Mouse (Mus musculus) liver, embryonic 13.5 days (tissue): Measurements from ENCODE around the gene Tspo2. TPM values are rescaled to one million over a fixed set of nuclear protein-coding genes. Genes with fewer than 3 reads are reported as not detected.

Experiments used
- ATAC-seq: fragments of 200-750 bp; cut with Nextera tagmentation; 2 replicates; pipeline ENCODE4 v1.8.0; 2017; ENCODE audit warnings: low read depth, mild to moderate bottlenecking, moderate number of reproducible peaks, moderate library complexity
- DNase-seq: peaks from one replicate; pipeline ENCODE4 v3.0.0; 2022
- H3K27ac ChIP-seq: fragments of 300-500 bp; sonication (generic); 2 replicates; pipeline ENCODE4 v1.5.1; 2015; ENCODE audit warnings: moderate library complexity, mild to moderate bottlenecking, inconsistent platforms
- H3K27me3 ChIP-seq: fragments of 300-500 bp; sonication (generic); 2 replicates; pipeline ENCODE4 v1.6.1; 2015; ENCODE audit warnings: mild to moderate bottlenecking, inconsistent platforms
- H3K36me3 ChIP-seq: fragments of 300-500 bp; sonication (generic); 2 replicates; pipeline ENCODE4 v1.6.1; 2015; ENCODE audit warnings: mild to moderate bottlenecking, inconsistent platforms
- H3K4me1 ChIP-seq: fragments of 300-500 bp; sonication (generic); replicated peaks from 2 replicates; pipeline ENCODE4 v1.6.1; 2015; ENCODE audit warnings: inconsistent platforms
- H3K4me2 ChIP-seq: fragments of 300-500 bp; sonication (generic); 2 replicates; pipeline ENCODE4 v1.6.1; 2015; ENCODE audit warnings: inconsistent platforms, mild to moderate bottlenecking, moderate library complexity
- H3K4me3 ChIP-seq: fragments of 300-500 bp; sonication (generic); replicated peaks from 2 replicates; pipeline ENCODE4 v1.5.1; 2015; ENCODE audit warnings: mild to moderate bottlenecking, inconsistent platforms
- H3K9ac ChIP-seq: fragments of 300-500 bp; sonication (generic); 2 replicates; pipeline ENCODE4 v1.6.1; 2015; ENCODE audit warnings: mild to moderate bottlenecking, inconsistent platforms
- H3K9me3 ChIP-seq: fragments of 300-500 bp; sonication (generic); replicated peaks from 2 replicates; pipeline ENCODE4 v1.6.1; 2016; ENCODE audit warnings: inconsistent platforms
- WGBS: fragments of 180-500 bp; shearing (Covaris S2); methylation state at CpG from one replicate; pipeline ENCODE4 v1.1.7; 2015; ENCODE audit not compliant: insufficient replicate concordance; 5-methylcytosine and 5-hydroxymethylcytosine counted together
- polyA plus RNA-seq: library from polyadenylated mRNA; unstranded; fragments of >200 nt; fragmentation: Nextera tagmentation; extraction: Ambion mirVana; gene quantifications from 2 replicates; pipeline ENCODE4 v1.2.1, GENCODE M21; 2015

Tspo2 gene
- polyA plus RNA-seq, 1 experiment from 2014 or later, result 152 TPM

- H3K9me3 ChIP-seq, result no peaks in the 10 kb centered on the region
- no peak overlapping the region for H3K4me3 ChIP-seq
- 87% methylated on average over 14 of the region's 14 CpGs for WGBS
- H3K4me1 ChIP-seq, result peaks cover 54% of the 10 kb centered on the region
- no peak overlapping the region for H3K27ac ChIP-seq
- ATAC-seq, result peak; percentile 51
- no peaks in the 10 kb centered on the region for H3K27me3 ChIP-seq
- no peak overlapping the region for H3K9ac ChIP-seq
- no peak overlapping the region for H3K4me2 ChIP-seq
- peak; percentile 35 for DNase-seq
- H3K36me3 ChIP-seq, result peaks cover 81% of the 10 kb centered on the region
Observed at GRCm38 (mm10) chr17:48416425-48417195, 34.7 kb downstream of the Tspo2 start.

GRCm38 (mm10) chr17:48416011-48416410, 35.3 kb downstream of the Tspo2 start:
- H3K27ac ChIP-seq, result no peak overlapping the region
- no peaks in the 10 kb centered on the region for H3K9me3 ChIP-seq
- H3K27me3 ChIP-seq, result no peaks in the 10 kb centered on the region
- ATAC-seq (no peak), DNase-seq (no peak)
- H3K4me2 ChIP-seq, result no peak overlapping the region
- no peak overlapping the region for H3K9ac ChIP-seq
- WGBS, result 83% methylated on average over 7 of the region's 7 CpGs
- H3K4me1 ChIP-seq, result peaks cover 54% of the 10 kb centered on the region
- H3K36me3 ChIP-seq, result peaks cover 77% of the 10 kb centered on the region
- H3K4me3 ChIP-seq, result no peak overlapping the region

- peaks cover 49% of the 10 kb centered on the region for H3K36me3 ChIP-seq
- H3K4me3 ChIP-seq, result peak overlapping the region; percentile 83
- peaks cover 44% of the 10 kb centered on the region for H3K4me1 ChIP-seq
- no peaks in the 10 kb centered on the region for H3K9me3 ChIP-seq
- peak overlapping the region; percentile 98 for H3K27ac ChIP-seq
- ATAC-seq (no peak), DNase-seq (no peak)
- H3K9ac ChIP-seq, result peak overlapping the region; percentile 93
- WGBS, result 49% methylated on average over 8 of the region's 8 CpGs
- peak overlapping the region; percentile 84 for H3K4me2 ChIP-seq
- no peaks in the 10 kb centered on the region for H3K27me3 ChIP-seq
Observed at GRCm38 (mm10) chr17:48411241-48411640, 40.1 kb downstream of the Tspo2 start.

GRCm38 (mm10) chr17:48410299-48410785, 41.0 kb downstream of the Tspo2 start:
- Histone ChIP-seq H3K9ac (peak overlapping the region; percentile 93), H3K4me2 (peak overlapping the region; percentile 84), H3K4me3 (peak overlapping the region; percentile 83), H3K4me1 (peaks cover 53% of the 10 kb centered on the region), H3K9me3 (no peaks in the 10 kb centered on the region), H3K27me3 (no peaks in the 10 kb centered on the region), H3K27ac (peak overlapping the region; percentile 98), H3K36me3 (peaks cover 43% of the 10 kb centered on the region)
- peak; percentile 29 for ATAC-seq
- under 1% methylated on average over 13 of the region's 13 CpGs for WGBS
- no peak for DNase-seq

GRCm38 (mm10) chr17:48409380-48410298, 41.7 kb downstream of the Tspo2 start, which contains the start of the genes Nfya and Oard1:
Gene Nfya (minus strand): TSS chr17:48409906.
Gene Oard1 (plus strand): TSS chr17:48410014.
- peak within 1 kb of the TSS; percentile 83 for H3K4me3 ChIP-seq
- peaks cover 60% of the 10 kb centered on the region for H3K4me1 ChIP-seq
- no peaks in the 10 kb centered on the region for H3K27me3 ChIP-seq
- no peaks in the 10 kb centered on the region for H3K9me3 ChIP-seq
- ATAC-seq (peak; percentile 89), DNase-seq (peak; percentile 100)
- under 1% methylated on average over 84 of the region's 84 CpGs for WGBS
- H3K9ac ChIP-seq, result peak within 1 kb of the TSS; percentile 99
- peak within 1 kb of the TSS; percentile 92 for H3K4me2 ChIP-seq
- H3K36me3 ChIP-seq, result peaks cover 36% of the 10 kb centered on the region
- peak within 1 kb of the TSS; percentile 100 for H3K27ac ChIP-seq

GRCm38 (mm10) chr17:48408526-48409291, 42.6 kb downstream of the Tspo2 start:
- H3K9me3 ChIP-seq, result no peaks in the 10 kb centered on the region
- peak overlapping the region; percentile 99 for H3K9ac ChIP-seq
- H3K27ac ChIP-seq, result peak overlapping the region; percentile 100
- peaks cover 69% of the 10 kb centered on the region for H3K4me1 ChIP-seq
- H3K4me2 ChIP-seq, result peak overlapping the region; percentile 92
- DNase-seq, result peak; percentile 70
- no peaks in the 10 kb centered on the region for H3K27me3 ChIP-seq
- peak overlapping the region; percentile 83 for H3K4me3 ChIP-seq
- peaks cover 32% of the 10 kb centered on the region for H3K36me3 ChIP-seq
- WGBS, result under 1% methylated on average over 47 of the region's 47 CpGs
- peak; percentile 41 for ATAC-seq

- ATAC-seq (no peak), DNase-seq (peak; percentile 21)
- H3K27me3 ChIP-seq, result no peaks in the 10 kb centered on the region
- H3K4me3 ChIP-seq, result peak overlapping the region; percentile 83
- peak overlapping the region; percentile 99 for H3K9ac ChIP-seq
- H3K4me1 ChIP-seq, result peaks cover 71% of the 10 kb centered on the region
- WGBS, result 5% methylated on average over 8 of the region's 8 CpGs
- H3K4me2 ChIP-seq, result peak overlapping the region; percentile 92
- H3K36me3 ChIP-seq, result peaks cover 28% of the 10 kb centered on the region
- no peaks in the 10 kb centered on the region for H3K9me3 ChIP-seq
- peak overlapping the region; percentile 100 for H3K27ac ChIP-seq
Observed at GRCm38 (mm10) chr17:48407910-48408525, 43.3 kb downstream of the Tspo2 start.

GRCm38 (mm10) chr17:48407154-48407553, 44.2 kb downstream of the Tspo2 start:
- WGBS, result 28% methylated on average over 4 of the region's 4 CpGs
- no peaks in the 10 kb centered on the region for H3K27me3 ChIP-seq
- ATAC-seq, result no peak
- no peaks in the 10 kb centered on the region for H3K9me3 ChIP-seq
- H3K4me1 ChIP-seq, result peaks cover 72% of the 10 kb centered on the region
- H3K36me3 ChIP-seq, result peaks cover 27% of the 10 kb centered on the region
- H3K4me2 ChIP-seq, result peak overlapping the region; percentile 92
- peak overlapping the region; percentile 83 for H3K4me3 ChIP-seq
- H3K9ac ChIP-seq, result peak overlapping the region; percentile 99
- peak; percentile 54 for DNase-seq
- H3K27ac ChIP-seq, result peak overlapping the region; percentile 100

- Histone ChIP-seq H3K9me3 (no peaks in the 10 kb centered on the region), H3K4me1 (peaks cover 67% of the 10 kb centered on the region), H3K27ac (peak overlapping the region; percentile 100), H3K36me3 (peaks cover 42% of the 10 kb centered on the region), H3K27me3 (no peaks in the 10 kb centered on the region), H3K9ac (peak overlapping the region; percentile 46; the same call in 1 of the 2 replicates), H3K4me3 (no peak overlapping the region; the same call in 1 of the 2 replicates), H3K4me2 (peak overlapping the region; percentile 34)
- DNase-seq (peak; percentile 45), ATAC-seq (peak; percentile 21)
- WGBS, result 17% methylated on average over 1 of the region's 1 CpGs
Observed at GRCm38 (mm10) chr17:48404706-48405105, 46.6 kb downstream of the Tspo2 start.

GRCm38 (mm10) chr17:48403848-48404247, 47.5 kb downstream of the Tspo2 start:
- H3K4me2 ChIP-seq, result peak overlapping the region; percentile 34
- ATAC-seq (no peak), DNase-seq (no peak)
- H3K27ac ChIP-seq, result peak overlapping the region; percentile 100
- WGBS, result 56% methylated on average over 2 of the region's 2 CpGs
- peaks cover 73% of the 10 kb centered on the region for H3K4me1 ChIP-seq
- H3K9ac ChIP-seq, result peak overlapping the region; percentile 46
- no peaks in the 10 kb centered on the region for H3K27me3 ChIP-seq
- peaks cover 50% of the 10 kb centered on the region for H3K36me3 ChIP-seq
- H3K4me3 ChIP-seq, result no peak overlapping the region; the same call in 1 of the 2 replicates
- H3K9me3 ChIP-seq, result no peaks in the 10 kb centered on the region
